Mouse (Mus musculus): Measurements from ENCODE around the gene Nucb2. TPM values are rescaled to one million over a fixed set of nuclear protein-coding genes. Genes with fewer than 3 reads are reported as not detected.

The Nucb2 gene
- polyA plus RNA-seq, 1 experiment from 2014 or later, result 16.8 TPM

GRCm38 (mm10) chr7:116485062-116485601, 19.0 kb upstream of the Nucb2 start:
- Histone ChIP-seq H3K36me3 (ENCODE audit: insufficient read depth, low read length) (no peaks in the 10 kb centered on the region), H3K9ac (replicated peaks; ENCODE audit: low read length) (no peak overlapping the region), H3K4me3 (ENCODE audit: low read length) (no peak overlapping the region), H3K27me3 (ENCODE audit: insufficient read depth, low read length) (no peaks in the 10 kb centered on the region), H3K4me2 (replicated peaks; ENCODE audit: low read depth, low read length) (no peak overlapping the region), H3K4me1 (ENCODE audit: insufficient read depth, low read length) (no peaks in the 10 kb centered on the region), H3K9me3 (ENCODE audit: low read length) (no peaks in the 10 kb centered on the region), H3K27ac (ENCODE audit: low read length) (no peak overlapping the region)
- no peak for ATAC-seq (ENCODE audit: low FRiP score, low TSS enrichment)
- WGBS, result 86% methylated on average over 1 of the region's 1 CpGs

GRCm38 (mm10) chr7:116491113-116491512, 13.1 kb upstream of the Nucb2 start:
- Histone ChIP-seq H3K36me3 (ENCODE audit: insufficient read depth, low read length) (no peaks in the 10 kb centered on the region), H3K4me3 (ENCODE audit: low read length) (no peak overlapping the region), H3K9ac (replicated peaks; ENCODE audit: low read length) (no peak overlapping the region), H3K27ac (ENCODE audit: low read length) (no peak overlapping the region), H3K27me3 (ENCODE audit: insufficient read depth, low read length) (no peaks in the 10 kb centered on the region), H3K4me1 (ENCODE audit: insufficient read depth, low read length) (no peaks in the 10 kb centered on the region), H3K4me2 (replicated peaks; ENCODE audit: low read depth, low read length) (no peak overlapping the region), H3K9me3 (ENCODE audit: low read length) (no peaks in the 10 kb centered on the region)
- 72% methylated on average over 4 of the region's 4 CpGs for WGBS
- no peak for ATAC-seq (ENCODE audit: low FRiP score, low TSS enrichment)

- H3K36me3 ChIP-seq (ENCODE audit: insufficient read depth, low read length), result no peaks in the 10 kb centered on the region
- WGBS, result 65% methylated on average over 7 of the region's 7 CpGs
- no peak overlapping the region for H3K27ac ChIP-seq (ENCODE audit: low read length)
- no peaks in the 10 kb centered on the region for H3K4me1 ChIP-seq (ENCODE audit: insufficient read depth, low read length)
- ATAC-seq (ENCODE audit: low FRiP score, low TSS enrichment), result no peak
- 0 out of 2 replicates have a peak, but pooled peaks cover 3% of the 10 kb centered on the region for H3K9me3 ChIP-seq (ENCODE audit: low read length)
- no peak overlapping the region for H3K4me2 ChIP-seq (replicated peaks; ENCODE audit: low read depth, low read length)
- H3K9ac ChIP-seq (replicated peaks; ENCODE audit: low read length), result no peak overlapping the region
- H3K4me3 ChIP-seq (ENCODE audit: low read length), result no peak overlapping the region
- H3K27me3 ChIP-seq (ENCODE audit: insufficient read depth, low read length), result no peaks in the 10 kb centered on the region
These were observed 10.7 kb upstream of the Nucb2 start for GRCm38 (mm10) chr7:116493267-116494003.

GRCm38 (mm10) chr7:116494618-116495017, 9.6 kb upstream of the Nucb2 start:
- ATAC-seq (ENCODE audit: low FRiP score, low TSS enrichment), result no peak
- no peaks in the 10 kb centered on the region for H3K27me3 ChIP-seq (ENCODE audit: insufficient read depth, low read length)
- H3K4me3 ChIP-seq (ENCODE audit: low read length), result no peak overlapping the region
- H3K9ac ChIP-seq (replicated peaks; ENCODE audit: low read length), result no peak overlapping the region
- 0 out of 2 replicates have a peak, but pooled peaks cover 3% of the 10 kb centered on the region for H3K9me3 ChIP-seq (ENCODE audit: low read length)
- no peaks in the 10 kb centered on the region for H3K36me3 ChIP-seq (ENCODE audit: insufficient read depth, low read length)
- no peaks in the 10 kb centered on the region for H3K4me1 ChIP-seq (ENCODE audit: insufficient read depth, low read length)
- no peak overlapping the region for H3K27ac ChIP-seq (ENCODE audit: low read length)
- 74% methylated on average over 5 of the region's 5 CpGs for WGBS
- no peak overlapping the region for H3K4me2 ChIP-seq (replicated peaks; ENCODE audit: low read depth, low read length)

GRCm38 (mm10) chr7:116496760-116497159, 7.4 kb upstream of the Nucb2 start:
- no peak overlapping the region for H3K4me2 ChIP-seq (replicated peaks; ENCODE audit: low read depth, low read length)
- no peak for ATAC-seq (ENCODE audit: low FRiP score, low TSS enrichment)
- no peak overlapping the region for H3K27ac ChIP-seq (ENCODE audit: low read length)
- H3K4me3 ChIP-seq (ENCODE audit: low read length), result no peak overlapping the region
- H3K9ac ChIP-seq (replicated peaks; ENCODE audit: low read length), result no peak overlapping the region
- no peaks in the 10 kb centered on the region for H3K36me3 ChIP-seq (ENCODE audit: insufficient read depth, low read length)
- 88% methylated on average over 4 of the region's 4 CpGs for WGBS
- H3K4me1 ChIP-seq (ENCODE audit: insufficient read depth, low read length), result no peaks in the 10 kb centered on the region
- 0 out of 2 replicates have a peak, but pooled peaks cover 3% of the 10 kb centered on the region for H3K9me3 ChIP-seq (ENCODE audit: low read length)
- H3K27me3 ChIP-seq (ENCODE audit: insufficient read depth, low read length), result no peaks in the 10 kb centered on the region

- no peak for ATAC-seq (ENCODE audit: low FRiP score, low TSS enrichment)
- Histone ChIP-seq H3K27me3 (ENCODE audit: insufficient read depth, low read length) (no peaks in the 10 kb centered on the region), H3K4me3 (ENCODE audit: low read length) (peak overlapping the region; percentile 71), H3K4me2 (replicated peaks; ENCODE audit: low read depth, low read length) (peak overlapping the region; percentile 81), H3K4me1 (ENCODE audit: insufficient read depth, low read length) (peaks cover 4% of the 10 kb centered on the region; the same call in 1 of the 2 replicates), H3K27ac (ENCODE audit: low read length) (no peak overlapping the region), H3K9ac (replicated peaks; ENCODE audit: low read length) (peak overlapping the region; percentile 79), H3K9me3 (ENCODE audit: low read length) (no peaks in the 10 kb centered on the region), H3K36me3 (ENCODE audit: insufficient read depth, low read length) (no peaks in the 10 kb centered on the region)
- WGBS, result 3% methylated on average over 6 of the region's 6 CpGs
These were observed 625 bp downstream of the Nucb2 start for GRCm38 (mm10) chr7:116504818-116505170.

- no peak overlapping the region for H3K4me3 ChIP-seq (ENCODE audit: low read length)
- H3K36me3 ChIP-seq (ENCODE audit: insufficient read depth, low read length), result peaks cover 3% of the 10 kb centered on the region; the same call in 1 of the 2 replicates
- H3K4me2 ChIP-seq (replicated peaks; ENCODE audit: low read depth, low read length), result no peak overlapping the region
- no peak for ATAC-seq (ENCODE audit: low FRiP score, low TSS enrichment)
- H3K9ac ChIP-seq (replicated peaks; ENCODE audit: low read length), result no peak overlapping the region
- H3K27me3 ChIP-seq (ENCODE audit: insufficient read depth, low read length), result no peaks in the 10 kb centered on the region
- H3K9me3 ChIP-seq (ENCODE audit: low read length), result no peaks in the 10 kb centered on the region
- H3K4me1 ChIP-seq (ENCODE audit: insufficient read depth, low read length), result no peaks in the 10 kb centered on the region
- no peak overlapping the region for H3K27ac ChIP-seq (ENCODE audit: low read length)
- 68% methylated on average over 5 of the region's 5 CpGs for WGBS
These were observed 9.9 kb downstream of the Nucb2 start for GRCm38 (mm10) chr7:116514030-116514429.

GRCm38 (mm10) chr7:116514546-116514945, 10.4 kb downstream of the Nucb2 start:
- 68% methylated on average over 9 of the region's 9 CpGs for WGBS
- Histone ChIP-seq H3K4me1 (ENCODE audit: insufficient read depth, low read length) (no peaks in the 10 kb centered on the region), H3K4me3 (ENCODE audit: low read length) (no peak overlapping the region), H3K27me3 (ENCODE audit: insufficient read depth, low read length) (no peaks in the 10 kb centered on the region), H3K27ac (ENCODE audit: low read length) (no peak overlapping the region), H3K36me3 (ENCODE audit: insufficient read depth, low read length) (peaks cover 3% of the 10 kb centered on the region; the same call in 1 of the 2 replicates), H3K4me2 (replicated peaks; ENCODE audit: low read depth, low read length) (no peak overlapping the region), H3K9ac (replicated peaks; ENCODE audit: low read length) (no peak overlapping the region), H3K9me3 (ENCODE audit: low read length) (no peaks in the 10 kb centered on the region)
- no peak for ATAC-seq (ENCODE audit: low FRiP score, low TSS enrichment)

- H3K4me2 ChIP-seq (replicated peaks; ENCODE audit: low read depth, low read length), result no peak overlapping the region
- H3K36me3 ChIP-seq (ENCODE audit: insufficient read depth, low read length), result peaks cover 2% of the 10 kb centered on the region; the same call in 1 of the 2 replicates
- H3K9me3 ChIP-seq (ENCODE audit: low read length), result no peaks in the 10 kb centered on the region
- no peak overlapping the region for H3K9ac ChIP-seq (replicated peaks; ENCODE audit: low read length)
- H3K4me3 ChIP-seq (ENCODE audit: low read length), result no peak overlapping the region
- no peaks in the 10 kb centered on the region for H3K4me1 ChIP-seq (ENCODE audit: insufficient read depth, low read length)
- 90% methylated on average over 7 of the region's 7 CpGs for WGBS
- H3K27me3 ChIP-seq (ENCODE audit: insufficient read depth, low read length), result no peaks in the 10 kb centered on the region
- no peak for ATAC-seq (ENCODE audit: low FRiP score, low TSS enrichment)
- H3K27ac ChIP-seq (ENCODE audit: low read length), result no peak overlapping the region
These were observed 10.9 kb downstream of the Nucb2 start for GRCm38 (mm10) chr7:116515059-116515458.

- Histone ChIP-seq H3K27me3 (ENCODE audit: insufficient read depth, low read length) (no peaks in the 10 kb centered on the region), H3K9ac (replicated peaks; ENCODE audit: low read length) (no peak overlapping the region), H3K27ac (ENCODE audit: low read length) (no peak overlapping the region), H3K4me2 (replicated peaks; ENCODE audit: low read depth, low read length) (no peak overlapping the region), H3K4me3 (ENCODE audit: low read length) (no peak overlapping the region), H3K9me3 (ENCODE audit: low read length) (no peaks in the 10 kb centered on the region), H3K36me3 (ENCODE audit: insufficient read depth, low read length) (no peaks in the 10 kb centered on the region; the same call in 1 of the 2 replicates), H3K4me1 (ENCODE audit: insufficient read depth, low read length) (no peaks in the 10 kb centered on the region)
- 67% methylated on average over 13 of the region's 13 CpGs for WGBS
- no peak for ATAC-seq (ENCODE audit: low FRiP score, low TSS enrichment)
These were observed 11.5 kb downstream of the Nucb2 start for GRCm38 (mm10) chr7:116515514-116516135.

Data from kidney, embryonic 16.5 days (tissue).